Mouse (Mus musculus): ENCODE results near the gene Tfap4.
A peak's percentile ranks its signal among the peaks of the same experiment; 100 is the strongest.
"Not testable (repeated sequence)": the region's sequence is repeated elsewhere in the genome, so short reads cannot be mapped to it uniquely, and the experiment has no call there.

The Tfap4 gene

DNA sequence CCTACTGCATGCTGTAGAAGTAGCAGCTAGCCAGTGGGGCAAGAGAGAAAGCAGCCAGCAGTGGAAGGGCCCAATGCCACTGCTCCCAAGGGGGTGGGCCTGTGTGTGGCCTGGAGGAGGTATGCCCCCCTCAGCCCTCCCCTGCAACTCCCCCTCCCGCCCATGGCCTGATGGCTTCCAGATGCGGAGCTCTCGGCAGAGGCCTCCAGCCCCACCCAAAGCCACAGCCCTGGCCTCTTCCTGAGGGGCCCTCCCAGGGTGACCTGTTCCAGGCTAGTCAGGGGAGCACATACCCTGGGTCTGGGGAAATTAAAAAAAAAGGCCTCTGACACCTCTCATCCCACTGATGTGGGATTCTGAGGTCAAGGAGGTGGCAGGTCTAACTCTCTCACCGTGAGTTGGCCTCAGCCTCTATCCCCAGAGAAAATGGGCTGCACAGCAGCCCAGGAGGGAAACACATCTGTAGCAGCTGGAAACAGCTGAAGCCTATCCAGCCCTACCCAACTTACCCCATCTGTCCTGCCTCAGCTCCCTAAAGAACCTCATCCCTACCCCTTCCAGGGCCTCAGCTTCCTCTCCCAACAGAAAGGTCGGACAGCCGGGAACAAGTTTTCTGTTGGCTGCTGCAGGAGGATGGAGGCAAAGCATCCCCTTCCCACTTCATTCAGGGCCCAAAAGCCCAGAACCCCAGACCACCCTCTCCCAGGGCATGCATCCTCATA lies 6.7 kb downstream of the Tfap4 start:
- DNase-seq (ENCODE audit: low spot score) = peak; percentile 44

GRCm38 (mm10) chr16:4551885-4552284 lies 7.8 kb downstream of the Tfap4 start:
- DNase-seq (ENCODE audit: low spot score) = no peak

DNA sequence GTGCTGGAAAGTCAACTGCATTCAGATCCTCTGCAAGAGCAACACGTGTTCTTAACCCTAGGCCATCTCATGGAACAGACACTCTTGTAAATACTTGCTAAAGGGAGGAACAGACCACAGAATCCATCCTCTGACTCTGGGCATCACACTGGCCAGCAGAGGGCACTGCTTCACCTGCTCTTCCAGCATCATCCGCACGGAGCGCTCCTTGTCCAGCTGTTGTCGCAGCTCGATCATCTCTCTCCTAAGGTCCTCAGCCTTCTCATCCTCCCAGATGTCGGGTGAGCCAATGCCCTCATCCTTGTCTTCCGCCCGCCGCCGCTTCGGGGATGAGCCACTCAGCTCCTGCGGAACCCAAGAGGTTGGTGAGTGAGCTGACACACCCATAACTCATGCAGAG lies 8.6 kb downstream of the Tfap4 start:
- peak; percentile 73 for DNase-seq (ENCODE audit: low spot score)

DNA sequence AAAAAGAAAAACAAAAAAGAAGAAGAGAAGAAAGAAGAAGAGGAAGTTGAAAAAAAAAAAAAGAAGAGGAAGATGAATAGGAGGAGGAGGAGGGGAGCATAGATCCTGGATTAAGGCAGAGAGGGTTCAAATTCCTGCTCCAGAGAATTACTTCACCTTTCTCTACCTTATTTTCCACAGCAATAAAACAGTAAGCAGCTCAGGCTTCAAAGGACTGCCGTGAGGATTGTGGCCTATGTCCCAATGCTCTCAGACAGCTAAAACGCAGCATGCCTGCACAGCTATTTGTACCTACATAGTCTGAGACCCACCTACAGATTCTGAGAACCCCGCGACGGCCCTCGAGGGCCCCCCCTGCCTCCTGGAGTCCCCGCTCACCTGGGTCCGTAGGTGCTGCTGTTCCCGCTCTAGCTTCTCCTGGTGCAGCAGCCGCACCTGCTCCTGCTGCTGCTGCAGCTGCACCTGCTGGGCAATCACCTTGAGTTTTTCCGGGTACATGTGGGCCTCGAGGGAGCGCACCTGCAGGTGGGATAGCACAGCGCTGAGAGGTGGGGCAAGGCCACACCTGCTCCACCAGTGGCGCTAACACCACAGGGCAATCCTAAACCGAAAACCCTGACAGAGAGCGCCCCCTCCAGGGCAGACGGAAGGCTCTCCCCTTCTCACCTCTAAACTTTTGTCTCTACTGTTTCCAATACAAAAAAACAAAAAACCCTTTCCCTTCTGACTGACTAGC lies 10.5 kb downstream of the Tfap4 start:
- DNase-seq (ENCODE audit: low spot score) = no peak

DNA sequence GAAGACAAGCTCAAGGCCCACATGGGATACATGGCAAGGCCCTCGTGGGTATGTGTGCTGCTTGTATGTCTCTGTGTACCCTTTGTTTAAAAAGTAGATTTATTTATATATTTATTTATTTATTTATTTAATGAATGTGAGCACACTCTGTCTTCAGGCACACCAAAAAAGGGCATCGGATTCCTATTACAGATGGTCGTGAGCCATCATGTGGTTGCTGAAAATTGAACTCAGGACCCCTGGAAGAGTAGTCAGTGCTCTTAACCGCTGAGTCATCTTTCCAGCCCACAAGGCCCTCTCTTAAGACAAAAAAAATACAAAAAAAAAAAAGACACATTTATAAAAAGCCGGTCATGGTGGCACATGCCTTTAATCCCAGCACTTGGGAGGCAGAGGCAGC lies 12.0 kb downstream of the Tfap4 start:
- DNase-seq (ENCODE audit: low spot score) = no peak

DNA sequence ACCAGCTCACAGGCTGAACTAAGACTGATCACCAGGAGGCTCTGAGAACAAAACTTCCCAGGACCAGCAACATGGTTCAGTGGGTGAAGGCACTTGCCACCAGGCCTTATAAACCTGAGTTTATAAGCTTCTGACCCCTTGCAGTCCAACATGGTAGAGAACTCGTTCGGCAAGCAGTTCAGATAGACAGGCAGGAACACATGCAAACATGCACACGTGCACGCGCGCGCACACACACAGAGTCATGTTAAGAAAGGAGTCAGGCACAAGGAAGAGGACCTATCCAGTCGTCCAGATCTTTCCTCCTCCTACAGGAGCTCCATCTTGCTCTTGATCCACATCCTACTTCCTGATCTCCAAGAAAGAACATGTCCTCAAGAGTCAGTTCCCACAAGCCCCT lies 12.8 kb downstream of the Tfap4 start:
- no peak for DNase-seq (ENCODE audit: low spot score)

DNA sequence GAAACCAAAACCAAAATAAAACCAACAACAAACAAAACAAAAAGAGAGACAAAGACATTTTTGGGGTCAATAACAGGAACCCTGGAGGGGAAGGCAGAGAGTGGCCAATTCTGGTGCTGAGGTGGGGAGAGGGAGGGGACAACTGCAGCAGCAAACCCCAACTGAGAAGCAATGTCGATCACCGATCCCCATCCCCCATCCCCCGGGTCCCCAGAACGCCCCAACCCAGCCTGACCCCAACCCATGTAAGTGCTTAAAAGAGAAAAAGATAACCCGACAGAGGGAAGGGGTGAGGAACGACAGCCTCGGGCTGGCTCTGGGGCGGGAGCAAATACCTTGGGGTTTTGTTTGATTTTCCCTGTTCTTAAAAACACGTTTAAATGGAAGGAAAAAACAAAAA lies 14.8 kb downstream of the Tfap4 start:
- DNase-seq (ENCODE audit: low spot score) = no peak

GRCm38 (mm10) chr16:4543266-4543665 lies 16.4 kb downstream of the Tfap4 start:
- DNase-seq (ENCODE audit: low spot score) = no peak

DNA sequence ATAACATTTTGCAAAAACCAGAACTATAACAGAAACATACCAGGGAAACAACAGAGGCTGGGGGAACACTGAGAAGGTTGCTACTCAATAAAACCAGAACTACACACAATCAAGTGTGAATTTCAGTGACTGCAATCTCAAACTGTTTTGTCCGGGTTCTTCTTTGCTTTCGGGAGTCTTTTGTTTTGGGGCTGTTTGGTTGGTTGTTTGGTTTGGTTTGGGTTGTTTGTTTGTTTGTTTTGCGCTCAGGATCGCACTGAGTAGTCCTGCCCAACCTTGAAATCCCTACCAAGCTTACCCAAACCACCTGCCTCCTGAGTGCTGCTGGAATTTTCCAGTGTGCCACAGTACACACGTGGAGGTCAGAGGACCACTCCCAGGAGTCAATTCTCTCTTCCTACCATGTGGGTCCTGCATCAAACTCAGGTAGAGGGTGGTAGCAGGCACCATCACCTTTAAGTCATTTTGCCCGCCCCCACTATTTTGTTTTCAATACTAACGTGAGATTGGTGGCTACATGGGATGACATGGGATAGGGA lies 17.3 kb downstream of the Tfap4 start:
- no peak for DNase-seq (ENCODE audit: low spot score)

- peak; percentile 100 for DNase-seq (ENCODE audit: low spot score)
Measured at GRCm38 (mm10) chr16:4541501-4542198, 18.0 kb downstream of the Tfap4 start, which contains the start of gene Srl. Gene Srl, minus strand, starts transcription at chr16:4541816.

GRCm38 (mm10) chr16:4541033-4541432 lies 18.6 kb downstream of the Tfap4 start:
- no peak for DNase-seq (ENCODE audit: low spot score)

DNA sequence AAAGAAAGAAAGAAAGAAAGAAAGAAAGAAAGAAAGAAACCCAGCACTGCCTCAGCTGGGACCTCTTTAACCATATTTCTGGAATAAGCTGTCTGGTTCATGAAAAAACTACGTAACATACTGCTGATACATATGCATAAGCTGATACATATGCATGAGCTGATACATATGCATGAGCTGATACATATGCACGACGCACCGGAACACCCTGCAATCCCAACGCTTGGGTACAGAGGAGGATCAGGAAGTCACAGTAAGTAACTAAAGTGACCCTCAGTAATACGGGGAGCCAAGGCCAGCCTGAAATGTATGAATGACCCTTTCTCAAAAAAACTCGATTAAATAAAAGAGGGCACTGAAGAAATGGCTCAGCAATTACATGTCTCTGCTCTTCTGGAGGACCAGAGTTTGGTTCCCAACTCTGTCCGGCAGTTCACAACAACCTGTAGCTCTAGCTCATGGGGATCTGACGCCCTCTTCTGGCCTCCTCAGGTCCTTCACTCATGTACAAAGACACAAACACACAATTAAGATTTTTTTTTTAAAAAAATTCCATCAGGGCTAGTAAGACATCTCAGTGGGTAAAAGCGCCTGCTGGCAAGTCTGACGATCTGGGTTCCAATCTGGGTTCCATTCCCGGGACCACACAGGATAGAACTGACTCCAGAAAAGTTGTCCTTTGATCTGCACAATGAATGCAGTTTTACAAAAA lies 19.4 kb downstream of the Tfap4 start:
- DNase-seq (ENCODE audit: low spot score) = no peak

GRCm38 (mm10) chr16:4539521-4539920 lies 20.1 kb downstream of the Tfap4 start:
- no peak for DNase-seq (ENCODE audit: low spot score)

DNA sequence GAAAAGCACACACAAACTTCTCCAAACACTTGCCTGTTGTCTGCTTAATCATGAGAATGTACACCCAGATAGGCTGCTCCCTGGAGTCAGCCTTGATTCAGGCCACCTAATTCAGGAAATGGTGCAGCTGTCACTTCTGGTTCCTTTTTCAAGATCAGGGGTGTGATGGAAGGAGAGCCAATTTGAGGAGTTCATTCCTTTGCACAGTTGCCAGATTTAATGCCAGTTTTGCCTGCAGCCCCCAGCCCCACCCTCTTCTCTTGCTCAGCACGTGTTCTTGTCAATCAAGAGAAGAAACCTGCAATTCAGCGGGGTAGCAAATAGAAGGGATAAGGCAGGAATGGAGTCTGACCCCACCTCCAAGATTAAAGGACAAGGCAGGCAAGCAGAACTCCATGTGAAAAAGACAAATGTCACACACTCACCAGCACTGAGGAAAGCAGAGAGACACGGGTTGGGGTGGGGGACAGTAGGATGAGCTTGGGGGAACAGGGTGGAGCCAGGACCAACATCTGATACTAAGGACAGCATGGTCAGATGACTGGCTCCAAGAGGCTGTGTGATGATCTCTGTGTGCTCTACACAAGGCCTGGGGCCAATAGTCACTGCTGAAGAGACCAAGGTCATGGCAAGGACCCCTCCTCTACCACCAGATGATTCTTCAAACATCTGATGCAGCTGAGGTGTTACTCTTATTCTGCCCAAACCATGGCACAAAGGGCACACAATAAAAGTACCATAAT lies 21.9 kb downstream of the Tfap4 start:
- no peak for DNase-seq (ENCODE audit: low spot score)

- DNase-seq (ENCODE audit: low spot score) = not testable (repeated sequence)
Measured at GRCm38 (mm10) chr16:4527373-4527772, 32.3 kb downstream of the Tfap4 start.

- no peak for DNase-seq (ENCODE audit: low spot score)
Measured at GRCm38 (mm10) chr16:4523313-4524004, 36.2 kb downstream of the Tfap4 start.

DNA sequence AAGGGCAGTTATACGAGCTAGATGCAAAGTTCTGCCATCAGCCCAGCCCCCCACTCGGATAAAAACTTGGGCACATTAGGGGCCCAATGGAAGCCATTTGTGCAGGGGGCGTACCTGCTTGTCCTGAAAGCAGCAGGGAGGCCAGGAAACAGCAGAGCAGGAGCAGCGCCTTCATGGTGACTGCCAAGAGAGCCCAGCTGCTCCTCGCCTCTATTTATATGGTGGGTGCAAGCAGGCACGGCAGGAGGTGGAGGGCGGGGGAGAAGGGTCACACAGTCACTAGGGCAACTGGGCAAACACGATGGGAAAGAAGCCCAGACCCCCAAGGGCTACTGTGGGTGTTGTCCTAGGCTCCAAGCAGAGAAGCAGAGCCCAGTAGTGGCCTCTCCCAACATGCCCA lies 36.8 kb downstream of the Tfap4 start:
- no peak for DNase-seq (ENCODE audit: low spot score)

GRCm38 (mm10) chr16:4521735-4522530 lies 37.7 kb downstream of the Tfap4 start:
- no peak for DNase-seq (ENCODE audit: low spot score)

DNA sequence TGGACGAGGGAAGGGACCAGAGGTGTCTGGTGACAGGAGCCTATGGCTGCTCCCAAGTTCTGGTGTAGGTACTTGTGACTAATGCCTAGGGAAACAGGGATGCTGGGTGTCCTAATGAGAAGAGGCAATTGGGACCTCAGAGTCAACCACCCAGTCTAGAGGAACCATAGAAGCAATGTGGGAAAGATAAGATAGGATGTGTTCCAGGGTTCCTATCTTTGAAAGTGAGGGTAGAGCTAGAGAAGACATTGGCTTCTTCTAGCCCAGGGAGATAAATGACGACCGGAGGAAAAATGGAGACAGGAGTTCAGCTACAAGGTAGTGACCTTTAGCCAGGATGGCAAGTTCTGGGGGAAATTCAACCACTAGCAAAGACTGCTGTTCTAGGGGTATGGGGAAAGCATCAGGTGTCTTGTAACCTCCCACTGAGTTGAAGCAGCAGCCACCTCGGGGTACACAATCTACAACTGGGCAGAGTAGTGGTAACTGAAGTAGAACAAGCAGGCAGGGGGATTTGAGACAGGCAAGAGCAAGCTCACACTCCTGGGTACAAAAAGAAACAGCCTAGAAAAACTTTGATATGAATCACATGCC lies 38.5 kb downstream of the Tfap4 start:
- DNase-seq (ENCODE audit: low spot score) = no peak

All from urinary bladder, postnatal 14 days (tissue).